Comparison of ENCODE assay signal across 8 mouse cellular contexts in genomic region chr4:137931009-137931757, GRCm38 (mm10).
A peak's percentile ranks its signal among the peaks of the same experiment; 100 is the strongest.
DNase-seq lines count a peak whose midpoint lies in the region; ATAC-seq lines count a peak whose summit lies in the region.

No protein-coding gene starts in this region.

- H3K4me2 ChIP-seq in hindbrain, embryonic 14.5 days (replicated peaks) = no peak overlapping the region
- H3K4me2 ChIP-seq in limb, embryonic 13.5 days (replicated peaks) = peak overlapping the region; percentile 46
- H3K4me2 ChIP-seq in midbrain, embryonic 14.5 days (ENCODE audit: low read length) = no peak overlapping the region

- ATAC-seq in hindbrain, embryonic 14.5 days (ENCODE audit: low FRiP score) = no peak; the same call in 1 of the 2 replicates
- ATAC-seq in limb, embryonic 13.5 days (ENCODE audit: low FRiP score, low read depth) = peak; percentile 54; the same call in 1 of the 2 replicates
- ATAC-seq in midbrain, embryonic 14.5 days (ENCODE audit: low FRiP score, low TSS enrichment) = no peak; the same call in 1 of the 2 replicates

- H3K9ac ChIP-seq in hindbrain, embryonic 14.5 days = no peak overlapping the region
- peak overlapping the region; percentile 50; the same call in 1 of the 2 replicates for H3K9ac ChIP-seq in limb, embryonic 13.5 days
- no peak overlapping the region for H3K9ac ChIP-seq in midbrain, embryonic 14.5 days (replicated peaks; ENCODE audit: low read length)

- peak overlapping the region; percentile 52 for H3K27ac ChIP-seq in hindbrain, embryonic 14.5 days
- H3K27ac ChIP-seq in limb, embryonic 13.5 days = peak overlapping the region; percentile 94
- H3K27ac ChIP-seq in midbrain, embryonic 14.5 days (replicated peaks; ENCODE audit: low read depth, low read length) = peak overlapping the region; percentile 55

- H3K4me3 ChIP-seq in hindbrain, embryonic 14.5 days (replicated peaks; ENCODE audit: low read length) = no peak overlapping the region
- H3K4me3 ChIP-seq in limb, embryonic 13.5 days = no peak overlapping the region
- H3K4me3 ChIP-seq in midbrain, embryonic 14.5 days (replicated peaks; ENCODE audit: low read depth, low read length) = no peak overlapping the region

- H3K36me3 ChIP-seq in hindbrain, embryonic 14.5 days (replicated peaks; ENCODE audit: control insufficient read depth, insufficient read depth) = peaks cover 12% of the 10 kb centered on the region; the same call in 1 of the 2 replicates
- peaks cover 54% of the 10 kb centered on the region for H3K36me3 ChIP-seq in limb, embryonic 13.5 days
- H3K36me3 ChIP-seq in midbrain, embryonic 14.5 days (ENCODE audit: control insufficient read depth, insufficient read depth, low read length) = 0 out of 2 replicates have a peak, but pooled peaks cover 6% of the 10 kb centered on the region

- no peaks in the 10 kb centered on the region for H3K27me3 ChIP-seq in hindbrain, embryonic 14.5 days (ENCODE audit: control insufficient read depth, insufficient read depth, low read length)
- H3K27me3 ChIP-seq in limb, embryonic 13.5 days = no peaks in the 10 kb centered on the region
- H3K27me3 ChIP-seq in midbrain, embryonic 14.5 days (ENCODE audit: control insufficient read depth, insufficient read depth, low read length) = no peaks in the 10 kb centered on the region

- DNase-seq in MN1 (ENCODE audit: low spot score) = peak; percentile 87
- peak; percentile 71 for DNase-seq in c-Kit-negative CD71-positive TER-119-positive erythroid progenitor cells, embryonic 14.5 days (ENCODE audit: low read depth, low spot score)
- peak; percentile 75 for DNase-seq in gastrocnemius, adult 18-20 months (ENCODE audit: low spot score)
- DNase-seq in hindbrain, embryonic 14.5 days (ENCODE audit: low spot score) = peak; percentile 54
- peak; percentile 75 for DNase-seq in midbrain, embryonic 14.5 days
- DNase-seq in testis, postnatal 10 days (ENCODE audit: low spot score) = peak; percentile 82
- no peak for DNase-seq in thymus, postnatal 0 days (ENCODE audit: low spot score)

- 18% methylated on average over 18 of the region's 18 CpGs for WGBS in hindbrain, embryonic 14.5 days
- WGBS in limb, embryonic 13.5 days = 12% methylated on average over 18 of the region's 18 CpGs
- 21% methylated on average over 18 of the region's 18 CpGs for WGBS in midbrain, embryonic 14.5 days

- H3K4me1 ChIP-seq in hindbrain, embryonic 14.5 days (replicated peaks; ENCODE audit: control insufficient read depth, insufficient read depth, low read length) = peaks cover 11% of the 10 kb centered on the region
- peaks cover 58% of the 10 kb centered on the region for H3K4me1 ChIP-seq in limb, embryonic 13.5 days
- H3K4me1 ChIP-seq in midbrain, embryonic 14.5 days (ENCODE audit: control insufficient read depth, insufficient read depth, low read length) = peaks cover 15% of the 10 kb centered on the region; the same call in 1 of the 2 replicates

- no peaks in the 10 kb centered on the region for H3K9me3 ChIP-seq in hindbrain, embryonic 14.5 days (ENCODE audit: control insufficient read depth, low read length)
- 0 out of 2 replicates have a peak, but pooled peaks cover 4% of the 10 kb centered on the region for H3K9me3 ChIP-seq in limb, embryonic 13.5 days
- H3K9me3 ChIP-seq in midbrain, embryonic 14.5 days (ENCODE audit: control insufficient read depth, low read length) = no peaks in the 10 kb centered on the region
